Mouse (Mus musculus): Measurements from ENCODE around the gene Ermap. TPM values are rescaled to one million over a fixed set of nuclear protein-coding genes. Genes with fewer than 3 reads are reported as not detected.

Ermap gene
- polyA plus RNA-seq, 1 experiment = 0.96 TPM

DNA sequence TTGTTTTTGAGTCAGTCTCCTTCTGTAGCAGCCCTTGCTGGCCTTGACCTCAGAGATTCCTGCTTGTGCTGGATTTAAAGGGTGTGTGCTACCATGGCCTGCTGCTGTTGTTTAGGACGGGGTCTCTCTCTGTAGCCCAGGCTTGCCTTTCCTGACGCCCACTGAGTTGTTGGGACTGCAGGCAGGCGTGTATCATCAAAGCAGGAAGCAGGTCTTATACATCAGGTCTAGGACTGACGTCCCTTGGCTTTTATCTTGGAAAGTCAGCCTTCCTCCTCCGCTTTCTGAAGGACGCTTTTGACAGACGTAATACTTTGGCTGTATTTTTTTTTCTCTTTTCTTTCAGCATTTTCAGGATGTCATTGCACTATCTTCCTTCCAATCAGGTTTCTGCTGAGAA lies 23.9 kb downstream of the Ermap start:
- H3K4me3 ChIP-seq (ENCODE audit: control insufficient read depth, insufficient read depth, low read length) = no peak overlapping the region
- 87% methylated on average over 7 of the region's 7 CpGs for WGBS
- H3K36me3 ChIP-seq (ENCODE audit: control insufficient read depth, insufficient read depth, low read length) = no peaks in the 10 kb centered on the region
- no peak overlapping the region for H3K27ac ChIP-seq (ENCODE audit: control insufficient read depth, insufficient read depth, low read length)
- H3K4me1 ChIP-seq (replicated peaks; ENCODE audit: control insufficient read depth, insufficient read depth, low read length) = no peaks in the 10 kb centered on the region
- TF ChIP-seq POLR2A (IDR thresholded peaks at IDR 0.05; ENCODE audit: control insufficient read depth, extremely low read depth, insufficient read depth, low read length, poor library complexity) (no peak), CTCF (IDR thresholded peaks at IDR 0.05; ENCODE audit: borderline replicate concordance, control insufficient read depth, extremely low read depth, insufficient read depth, low read length, poor library complexity) (no peak)
- H3K27me3 ChIP-seq (ENCODE audit: control insufficient read depth, insufficient read depth, low read length) = no peaks in the 10 kb centered on the region
- no peak for DNase-seq

DNA sequence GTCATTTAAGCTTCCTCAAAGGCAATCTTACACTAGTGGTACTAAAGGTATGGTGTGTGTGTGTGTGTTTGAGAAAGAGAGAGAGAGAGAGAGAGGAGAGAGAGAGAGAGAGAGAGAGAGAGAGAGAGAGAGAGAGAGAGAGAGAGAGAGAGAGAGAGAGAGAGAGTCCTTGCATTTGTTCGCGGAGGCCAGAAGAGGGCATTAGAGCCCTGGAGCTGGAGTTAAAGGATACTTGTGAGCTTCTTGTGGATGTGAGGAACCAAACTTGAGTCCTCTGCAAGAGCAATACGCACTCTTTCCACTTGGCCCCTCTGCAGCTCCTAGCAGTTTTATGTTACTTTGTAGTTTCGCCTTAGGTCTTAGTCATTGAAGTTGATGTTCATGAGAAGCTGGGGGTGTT lies 26.8 kb downstream of the Ermap start:
- WGBS = 93% methylated on average over 4 of the region's 4 CpGs
- Histone ChIP-seq H3K4me1 (replicated peaks; ENCODE audit: control insufficient read depth, insufficient read depth, low read length) (no peaks in the 10 kb centered on the region), H3K36me3 (ENCODE audit: control insufficient read depth, insufficient read depth, low read length) (no peaks in the 10 kb centered on the region), H3K27ac (ENCODE audit: control insufficient read depth, insufficient read depth, low read length) (no peak overlapping the region), H3K27me3 (ENCODE audit: control insufficient read depth, insufficient read depth, low read length) (no peaks in the 10 kb centered on the region), H3K4me3 (ENCODE audit: control insufficient read depth, insufficient read depth, low read length) (no peak overlapping the region)
- TF ChIP-seq POLR2A (IDR thresholded peaks at IDR 0.05; ENCODE audit: control insufficient read depth, extremely low read depth, insufficient read depth, low read length, poor library complexity) (no peak), CTCF (IDR thresholded peaks at IDR 0.05; ENCODE audit: borderline replicate concordance, control insufficient read depth, extremely low read depth, insufficient read depth, low read length, poor library complexity) (no peak)
- DNase-seq = no peak

- no peak for TF ChIP-seq POLR2A (IDR thresholded peaks at IDR 0.05; ENCODE audit: control insufficient read depth, extremely low read depth, insufficient read depth, low read length, poor library complexity)
- TF ChIP-seq CTCF (IDR thresholded peaks at IDR 0.05; ENCODE audit: borderline replicate concordance, control insufficient read depth, extremely low read depth, insufficient read depth, low read length, poor library complexity) = no peak
- Histone ChIP-seq H3K27ac (ENCODE audit: control insufficient read depth, insufficient read depth, low read length) (no peak overlapping the region), H3K27me3 (ENCODE audit: control insufficient read depth, insufficient read depth, low read length) (no peaks in the 10 kb centered on the region), H3K4me1 (replicated peaks; ENCODE audit: control insufficient read depth, insufficient read depth, low read length) (no peaks in the 10 kb centered on the region), H3K4me3 (ENCODE audit: control insufficient read depth, insufficient read depth, low read length) (no peak overlapping the region), H3K36me3 (ENCODE audit: control insufficient read depth, insufficient read depth, low read length) (no peaks in the 10 kb centered on the region)
- 80% methylated on average over 3 of the region's 3 CpGs for WGBS
- no peak for DNase-seq
These were observed 28.5 kb downstream of the Ermap start for GRCm38 (mm10) chr4:119161358-119161757.

DNA sequence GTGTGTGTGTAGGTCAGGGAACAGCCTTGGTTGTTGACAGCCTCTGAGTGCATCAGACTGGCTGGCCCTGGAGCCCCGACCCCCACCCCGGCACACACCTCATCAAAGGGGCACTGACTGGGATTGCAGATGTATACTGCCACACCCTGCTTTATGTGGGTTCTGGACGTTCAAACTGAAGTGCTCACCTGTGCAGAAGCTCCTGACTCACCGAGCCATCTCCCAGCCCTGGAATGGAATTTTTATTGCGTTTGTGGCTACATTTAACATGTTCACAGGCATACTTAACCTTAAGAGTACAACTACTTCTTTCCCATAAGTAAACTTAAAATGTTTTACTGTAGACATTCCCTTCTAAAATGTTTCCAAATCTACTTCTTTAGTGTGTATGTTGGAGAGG lies 31.9 kb downstream of the Ermap start:
- WGBS = 88% methylated on average over 5 of the region's 5 CpGs
- Histone ChIP-seq H3K36me3 (ENCODE audit: control insufficient read depth, insufficient read depth, low read length) (no peaks in the 10 kb centered on the region), H3K27me3 (ENCODE audit: control insufficient read depth, insufficient read depth, low read length) (no peaks in the 10 kb centered on the region), H3K27ac (ENCODE audit: control insufficient read depth, insufficient read depth, low read length) (no peak overlapping the region), H3K4me3 (ENCODE audit: control insufficient read depth, insufficient read depth, low read length) (no peak overlapping the region), H3K4me1 (replicated peaks; ENCODE audit: control insufficient read depth, insufficient read depth, low read length) (no peaks in the 10 kb centered on the region)
- no peak for DNase-seq
- TF ChIP-seq POLR2A (IDR thresholded peaks at IDR 0.05; ENCODE audit: control insufficient read depth, extremely low read depth, insufficient read depth, low read length, poor library complexity) (no peak), CTCF (IDR thresholded peaks at IDR 0.05; ENCODE audit: borderline replicate concordance, control insufficient read depth, extremely low read depth, insufficient read depth, low read length, poor library complexity) (no peak)

GRCm38 (mm10) chr4:119157186-119157585 lies 32.6 kb downstream of the Ermap start:
- H3K27me3 ChIP-seq (ENCODE audit: control insufficient read depth, insufficient read depth, low read length) = no peaks in the 10 kb centered on the region
- H3K36me3 ChIP-seq (ENCODE audit: control insufficient read depth, insufficient read depth, low read length) = no peaks in the 10 kb centered on the region
- TF ChIP-seq POLR2A (IDR thresholded peaks at IDR 0.05; ENCODE audit: control insufficient read depth, extremely low read depth, insufficient read depth, low read length, poor library complexity) (no peak), CTCF (IDR thresholded peaks at IDR 0.05; ENCODE audit: borderline replicate concordance, control insufficient read depth, extremely low read depth, insufficient read depth, low read length, poor library complexity) (no peak)
- no peak overlapping the region for H3K27ac ChIP-seq (ENCODE audit: control insufficient read depth, insufficient read depth, low read length)
- no peaks in the 10 kb centered on the region for H3K4me1 ChIP-seq (replicated peaks; ENCODE audit: control insufficient read depth, insufficient read depth, low read length)
- DNase-seq = peak; percentile 66
- H3K4me3 ChIP-seq (ENCODE audit: control insufficient read depth, insufficient read depth, low read length) = no peak overlapping the region
- 35% methylated on average over 2 of the region's 2 CpGs for WGBS

DNA sequence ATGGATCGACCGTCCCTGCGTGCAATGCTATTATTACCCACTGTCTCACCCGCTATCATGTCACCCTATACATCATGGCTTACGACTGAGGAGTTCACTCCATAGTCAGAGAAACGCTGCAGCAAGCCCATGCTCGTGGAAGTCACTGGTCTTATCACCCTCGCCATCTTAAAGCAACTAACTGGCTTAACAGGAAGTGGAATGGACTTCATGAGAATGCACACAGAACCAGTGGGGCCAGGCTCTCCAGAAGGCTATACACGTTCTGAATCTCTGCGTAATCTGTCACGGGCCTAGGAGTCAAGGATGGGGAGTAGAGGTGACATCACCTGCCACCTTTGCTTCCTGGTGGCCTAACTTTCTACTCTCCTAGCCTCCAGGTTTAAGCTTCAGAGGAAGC lies 41.1 kb downstream of the Ermap start:
- no peak overlapping the region for H3K4me3 ChIP-seq (ENCODE audit: control insufficient read depth, insufficient read depth, low read length)
- H3K27ac ChIP-seq (ENCODE audit: control insufficient read depth, insufficient read depth, low read length) = no peak overlapping the region
- H3K36me3 ChIP-seq (ENCODE audit: control insufficient read depth, insufficient read depth, low read length) = no peaks in the 10 kb centered on the region
- no peaks in the 10 kb centered on the region for H3K27me3 ChIP-seq (ENCODE audit: control insufficient read depth, insufficient read depth, low read length)
- no peak for DNase-seq
- WGBS = 88% methylated on average over 11 of the region's 11 CpGs
- no peaks in the 10 kb centered on the region for H3K4me1 ChIP-seq (replicated peaks; ENCODE audit: control insufficient read depth, insufficient read depth, low read length)
- TF ChIP-seq CTCF (IDR thresholded peaks at IDR 0.05; ENCODE audit: borderline replicate concordance, control insufficient read depth, extremely low read depth, insufficient read depth, low read length, poor library complexity) = no peak
- TF ChIP-seq POLR2A (IDR thresholded peaks at IDR 0.05; ENCODE audit: control insufficient read depth, extremely low read depth, insufficient read depth, low read length, poor library complexity) = no peak

- Histone ChIP-seq H3K4me3 (ENCODE audit: control insufficient read depth, insufficient read depth, low read length) (no peak overlapping the region), H3K4me1 (replicated peaks; ENCODE audit: control insufficient read depth, insufficient read depth, low read length) (no peaks in the 10 kb centered on the region), H3K27me3 (ENCODE audit: control insufficient read depth, insufficient read depth, low read length) (no peaks in the 10 kb centered on the region), H3K27ac (ENCODE audit: control insufficient read depth, insufficient read depth, low read length) (no peak overlapping the region), H3K36me3 (ENCODE audit: control insufficient read depth, insufficient read depth, low read length) (no peaks in the 10 kb centered on the region)
- no peak for TF ChIP-seq POLR2A (IDR thresholded peaks at IDR 0.05; ENCODE audit: control insufficient read depth, extremely low read depth, insufficient read depth, low read length, poor library complexity)
- no peak for TF ChIP-seq CTCF (IDR thresholded peaks at IDR 0.05; ENCODE audit: borderline replicate concordance, control insufficient read depth, extremely low read depth, insufficient read depth, low read length, poor library complexity)
- DNase-seq = no peak
- 95% methylated on average over 5 of the region's 5 CpGs for WGBS
These were observed 42.5 kb downstream of the Ermap start for GRCm38 (mm10) chr4:119147347-119147746.

Data from thymus, adult 2 months (tissue).